11 mouse cellular contexts compared by ENCODE assay signal in genomic region chr7:19197985-19198384, GRCm38 (mm10). TPM values are rescaled to one million over a fixed set of nuclear protein-coding genes. Genes with fewer than 3 reads are reported as not detected.
A peak's percentile ranks its signal among the peaks of the same experiment; 100 is the strongest.
DNase-seq lines count a peak whose midpoint lies in the region; ATAC-seq and TF ChIP-seq lines count a peak whose summit lies in the region.
"Had no signal": no experiment of that assay in that cellular context is flagged by ENCODE, and none has a peak within 500 bp of the region (broad histone marks: within the 10 kb centered on the region; RNA-seq: fewer than 3 reads in every experiment).

No protein-coding gene starts in this region.

- 46% methylated on average over 2 of the region's 2 CpGs for WGBS in kidney, adult 2 months
- 54% methylated on average over 2 of the region's 2 CpGs for WGBS in kidney, embryonic 15.5 days

- TF ChIP-seq CTCF in kidney, adult 2 months (conservative IDR thresholded peaks at IDR 0.05; ENCODE audit: insufficient read depth, insufficient read length, low read depth, low read length) = peak; percentile 66
- TF ChIP-seq CTCF in CH12.LX (conservative IDR thresholded peaks at IDR 0.05 in 1 of 2, IDR thresholded peaks at IDR 0.05 in 1 of 2; ENCODE audit: low read depth in 2 of 2, low read length in 2 of 2) = peak; percentile 58 to 71; a peak in 3 of 4 replicates

- H3K4me2 ChIP-seq in kidney, embryonic 15.5 days = no peak overlapping the region
- no peak overlapping the region for H3K4me2 ChIP-seq in CH12.LX (ENCODE audit: insufficient read depth, low read depth, poor library complexity, severe bottlenecking)
- H3K4me2 ChIP-seq: neural tube, embryonic 12.5 days had no signal

- H3K79me2 ChIP-seq in CH12.LX (replicated peaks; ENCODE audit: control insufficient read depth, extremely low read depth, insufficient read depth, poor library complexity, severe bottlenecking) = no peaks in the 10 kb centered on the region

- dilution Hi-C loops in CH12.LX (cut with MboI; ENCODE audit: extremely low pct_ligation_motif_present, extremely low pct_unique_long_range_greater_than_20kb, low sequenced_read_pairs) = no loop called here

- H3K9me3 ChIP-seq in kidney, embryonic 15.5 days (replicated peaks) = peaks cover 4% of the 10 kb centered on the region; the same call in 1 of the 2 replicates
- H3K9me3 ChIP-seq in CH12.LX (replicated peaks; ENCODE audit: low read length) = peaks cover 13% of the 10 kb centered on the region
- H3K9me3 ChIP-seq: neural tube, embryonic 12.5 days had no signal

- no peak for ATAC-seq in kidney, embryonic 15.5 days (replicated peaks; ENCODE audit: low FRiP score)
- no peak for ATAC-seq in frontal cortex, adult (ENCODE audit: low TSS enrichment)

- H3K9ac ChIP-seq in kidney, embryonic 15.5 days = no peak overlapping the region
- no peak overlapping the region for H3K9ac ChIP-seq in CH12.LX (ENCODE audit: insufficient read depth, low read depth)
- H3K9ac ChIP-seq: neural tube, embryonic 12.5 days had no signal

- in situ Hi-C loops in CH12.LX (cut with MboI; ENCODE audit: low pct_ligation_motif_present, low pct_unique_long_range_greater_than_20kb, low sequenced_read_pairs) = no loop called here

- TF ChIP-seq RAD21 in CH12.LX (IDR thresholded peaks at IDR 0.05; ENCODE audit: low read depth, low read length) = peak; percentile 46

- no peak for TF ChIP-seq POLR2A in kidney, adult 2 months (IDR thresholded peaks at IDR 0.05; ENCODE audit: low read depth, low read length)
- TF ChIP-seq POLR2A in CH12.LX (IDR thresholded peaks at IDR 0.05; ENCODE audit: low read depth, low read length) = no peak

- no peak overlapping the region for H3K27ac ChIP-seq in kidney, adult 2 months (ENCODE audit: insufficient read depth, low read depth, low read length)
- no peak overlapping the region for H3K27ac ChIP-seq in kidney, embryonic 15.5 days
- H3K27ac ChIP-seq in CH12.LX (ENCODE audit: insufficient read depth, low read depth) = no peak overlapping the region
- H3K27ac ChIP-seq: neural tube, embryonic 12.5 days had no signal

- H3K27me3 ChIP-seq in kidney, adult 2 months (replicated peaks; ENCODE audit: control insufficient read depth, insufficient read depth, low read length) = no peaks in the 10 kb centered on the region
- no peaks in the 10 kb centered on the region for H3K27me3 ChIP-seq in kidney, embryonic 15.5 days
- no peaks in the 10 kb centered on the region for H3K27me3 ChIP-seq in CH12.LX (replicated peaks)
- H3K27me3 ChIP-seq: neural tube, embryonic 12.5 days had no signal

- H3K36me3 ChIP-seq in kidney, adult 2 months (ENCODE audit: control insufficient read depth, insufficient read depth, low read length) = no peaks in the 10 kb centered on the region; the same call in 1 of the 2 replicates
- peaks cover 78% of the 10 kb centered on the region for H3K36me3 ChIP-seq in kidney, embryonic 15.5 days
- peaks cover 59 to 84% of the 10 kb centered on the region in 2 experiments for H3K36me3 ChIP-seq in CH12.LX (replicated peaks in 1 of 2; ENCODE audit: control insufficient read depth in 1 of 2, insufficient read depth in 1 of 2, low read length in 1 of 2)

- DNase-seq in kidney, adult 2 months = no peak
- DNase-seq in CH12.LX (ENCODE audit: extremely low read depth) = peak; percentile 46
- DNase-seq in adrenal gland, postnatal 25 days = peak; percentile 34
- peak; percentile 76 for DNase-seq in naive thymus-derived CD4-positive, alpha-beta T cell, adult 2 months (ENCODE audit: low read depth)
- no peak for DNase-seq in ovary, postnatal 36 days (ENCODE audit: low spot score)
- no peak for DNase-seq in urinary bladder, postnatal 14 days (ENCODE audit: low spot score)
- DNase-seq: cerebellum, adult 11 months; heart, adult 11 months had no signal

- no peak overlapping the region for H3K4me3 ChIP-seq in kidney, adult 2 months (ENCODE audit: insufficient read depth, low read depth, low read length)
- H3K4me3 ChIP-seq in kidney, embryonic 15.5 days (replicated peaks) = no peak overlapping the region
- no peak overlapping the region for H3K4me3 ChIP-seq in CH12.LX (replicated peaks in 1 of 3; ENCODE audit: low read depth in 2 of 3, low read length in 2 of 3, poor library complexity in 1 of 3)
- H3K4me3 ChIP-seq: neural tube, embryonic 12.5 days had no signal

- no peaks in the 10 kb centered on the region for H3K4me1 ChIP-seq in kidney, adult 2 months (ENCODE audit: control insufficient read depth, insufficient read depth, low read length)
- H3K4me1 ChIP-seq in kidney, embryonic 15.5 days = no peaks in the 10 kb centered on the region
- H3K4me1 ChIP-seq in CH12.LX (ENCODE audit: control insufficient read depth in 1 of 2, insufficient read depth in 2 of 2) = peaks cover 17 to 18% of the 10 kb centered on the region in 2 experiments
- H3K4me1 ChIP-seq: neural tube, embryonic 12.5 days had no signal

- TF ChIP-seq EP300 in CH12.LX (IDR thresholded peaks at IDR 0.05; ENCODE audit: low read length) = no peak

TF ChIP-seq in CH12.LX, 34 proteins besides CTCF, POLR2A, EP300 and RAD21:
- TF ChIP-seq POLR2AphosphoS2 (IDR thresholded peaks at IDR 0.05; ENCODE audit: low read depth, low read length) (no peak), MXI1 (IDR thresholded peaks at IDR 0.05; ENCODE audit: low read depth, low read length) (no peak), SMC3 (IDR thresholded peaks at IDR 0.05; ENCODE audit: low read depth, low read length) (peak; percentile 63)
TF ChIP-seq in CH12.LX: peak in this region for 1.

RNA-seq across cellular contexts. Expression of gene Gpr4, which starts 14.4 kb away (rescaled TPM):
- polyA plus RNA-seq in kidney, adult 2 months (2012; rRNA removed) = 10.1 and 10.8 TPM in 2 replicates
- polyA plus RNA-seq in kidney, embryonic 15.5 days (2015; fragmentation: Nextera tagmentation; extraction: Ambion mirVana) = 2.7 and 3.3 TPM in 2 replicates
- 0.04 and 0.08 TPM in 2 replicates for total RNA-seq in CH12.LX (2012; rRNA removed)
- not detected in 2 replicates for total RNA-seq in CH12.LX (2014; rRNA removed)
- 0.14 and 0.31 TPM in 2 replicates for polyA plus RNA-seq in CH12.LX (2012; ENCODE audit: insufficient read length, low read depth)
- total RNA-seq in adrenal gland, postnatal 25 days (2021) = 6.2 and 7.5 TPM in 2 replicates

RNA-seq across cellular contexts. Expression of gene Eml2, which starts 21.8 kb away (rescaled TPM):
- 38.8 and 39.0 TPM in 2 replicates for polyA plus RNA-seq in kidney, adult 2 months (2012; rRNA removed)
- polyA plus RNA-seq in kidney, embryonic 15.5 days (2015; fragmentation: Nextera tagmentation; extraction: Ambion mirVana) = 9.5 and 16.8 TPM in 2 replicates
- total RNA-seq in CH12.LX (2012; rRNA removed) (32.4 and 52.4 TPM in 2 replicates), CH12.LX (2014; rRNA removed) (12.3 and 15.6 TPM in 2 replicates)
- polyA plus RNA-seq in CH12.LX (2012; ENCODE audit: insufficient read length, low read depth) = 29.1 and 30.8 TPM in 2 replicates
- total RNA-seq in adrenal gland, postnatal 25 days (2021) = 36.3 and 66.2 TPM in 2 replicates

RNA-seq across cellular contexts. Expression of gene Opa3, which starts 30.1 kb away (rescaled TPM):
- polyA plus RNA-seq in kidney, adult 2 months (2012; rRNA removed) = 41.7 and 48.5 TPM in 2 replicates
- 38.8 and 40.5 TPM in 2 replicates for polyA plus RNA-seq in kidney, embryonic 15.5 days (2015; fragmentation: Nextera tagmentation; extraction: Ambion mirVana)
- total RNA-seq in CH12.LX (2012; rRNA removed) = 11.9 and 15.7 TPM in 2 replicates
- total RNA-seq in CH12.LX (2014; rRNA removed) = 8.6 and 9.4 TPM in 2 replicates
- polyA plus RNA-seq in CH12.LX (2012; ENCODE audit: insufficient read length, low read depth) = 20.0 and 21.2 TPM in 2 replicates
- total RNA-seq in adrenal gland, postnatal 25 days (2021) = 26.9 and 30.6 TPM in 2 replicates

RNA-seq across cellular contexts. Expression of gene Gipr, which starts 32.1 kb away (rescaled TPM):
- 0.13 and 0.20 TPM in 2 replicates for polyA plus RNA-seq in kidney, adult 2 months (2012; rRNA removed)
- polyA plus RNA-seq in kidney, embryonic 15.5 days (2015; fragmentation: Nextera tagmentation; extraction: Ambion mirVana) = 0.76 and 1.0 TPM in 2 replicates
- total RNA-seq in CH12.LX (2012; rRNA removed) = 0.04 TPM in 1 of 2 replicates, not detected in the other
- not detected in 2 replicates for total RNA-seq in CH12.LX (2014; rRNA removed)
- 0.11 and 0.12 TPM in 2 replicates for polyA plus RNA-seq in CH12.LX (2012; ENCODE audit: insufficient read length, low read depth)
- 0.27 and 0.43 TPM in 2 replicates for total RNA-seq in adrenal gland, postnatal 25 days (2021)

RNA-seq across cellular contexts. Expression of gene Snrpd2, which starts 48.5 kb away (rescaled TPM):
- polyA plus RNA-seq in kidney, adult 2 months (2012; rRNA removed) = 34.8 and 42.2 TPM in 2 replicates
- 157 and 162 TPM in 2 replicates for polyA plus RNA-seq in kidney, embryonic 15.5 days (2015; fragmentation: Nextera tagmentation; extraction: Ambion mirVana)
- total RNA-seq in CH12.LX (2012; rRNA removed) (348 and 408 TPM in 2 replicates), CH12.LX (2014; rRNA removed) (178 and 213 TPM in 2 replicates)
- 177 and 193 TPM in 2 replicates for polyA plus RNA-seq in CH12.LX (2012; ENCODE audit: insufficient read length, low read depth)
- 90.5 and 99.0 TPM in 2 replicates for total RNA-seq in adrenal gland, postnatal 25 days (2021)

Comparison
In these comparisons a context has a peak if more than half of its experiments do, and no peak if none do; other contexts are left out.
1. DNase-seq: peak in CH12.LX (single experiment), adrenal gland, postnatal 25 days (single experiment) and naive thymus-derived CD4-positive, alpha-beta T cell, adult 2 months (single experiment); none in kidney, adult 2 months (single experiment), ovary, postnatal 36 days (single experiment) and urinary bladder, postnatal 14 days (single experiment).